Mouse (Mus musculus) thymus, adult 18-20 months (tissue): ENCODE measurements around the gene Rer1.
A peak's percentile ranks its signal among the peaks of the same experiment; 100 is the strongest.

Source experiments
- DNase-seq, 2 experiments: peaks; one replicate each; pipeline ENCODE4 v3.0.0; 2022; ENCODE audit warnings: mixed read lengths in 2 of 2

The Rer1 gene

GRCm38 (mm10) chr4:155086108-155087024, at the start of gene Rer1, which contains the start of gene Morn1:
TSS of gene Rer1 (minus strand) at chr4:155086382.
TSS of gene Morn1 (plus strand) at chr4:155086577.
- DNase-seq: peak; percentile 99

GRCm38 (mm10) chr4:155134686-155135172, 48.5 kb upstream of the Rer1 start:
- no peak for DNase-seq

DNA sequence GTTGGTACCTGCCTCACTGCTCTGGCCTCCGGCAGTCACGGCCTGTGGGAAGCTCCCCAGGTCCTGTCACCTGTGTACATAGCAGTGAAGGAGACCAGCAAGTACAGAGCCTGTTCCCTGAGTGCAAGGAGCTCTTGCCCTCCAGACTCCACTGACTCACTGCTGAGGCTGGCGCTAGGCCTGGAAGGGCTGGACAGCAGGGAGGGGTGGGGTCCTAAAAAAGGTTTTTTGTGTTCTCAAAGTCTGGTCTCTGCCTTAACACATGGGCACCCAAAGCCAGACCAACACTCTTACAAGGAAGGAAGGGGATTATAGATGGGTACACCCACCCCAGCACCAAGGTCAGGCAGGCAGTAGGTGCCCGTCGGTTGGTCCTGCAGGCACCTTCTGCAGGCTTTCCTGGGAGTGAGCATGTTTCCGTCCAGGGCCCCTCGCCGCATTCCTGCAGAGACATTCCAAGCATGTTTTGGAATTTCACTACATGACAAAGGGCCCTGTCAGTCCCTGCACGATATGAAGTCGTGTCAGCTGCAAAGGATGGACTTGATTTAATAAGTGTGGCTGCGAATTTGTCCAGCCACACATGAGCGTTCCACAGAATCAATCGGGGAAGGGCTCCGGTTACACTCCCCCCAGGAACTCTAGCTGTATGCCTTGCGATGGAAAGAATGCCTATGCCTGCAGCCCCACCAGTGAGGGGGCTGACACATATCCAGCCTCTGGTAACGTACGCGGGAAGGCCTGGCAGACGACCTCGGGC, 47.7 kb upstream of the Rer1 start:
- no peak for DNase-seq

DNA sequence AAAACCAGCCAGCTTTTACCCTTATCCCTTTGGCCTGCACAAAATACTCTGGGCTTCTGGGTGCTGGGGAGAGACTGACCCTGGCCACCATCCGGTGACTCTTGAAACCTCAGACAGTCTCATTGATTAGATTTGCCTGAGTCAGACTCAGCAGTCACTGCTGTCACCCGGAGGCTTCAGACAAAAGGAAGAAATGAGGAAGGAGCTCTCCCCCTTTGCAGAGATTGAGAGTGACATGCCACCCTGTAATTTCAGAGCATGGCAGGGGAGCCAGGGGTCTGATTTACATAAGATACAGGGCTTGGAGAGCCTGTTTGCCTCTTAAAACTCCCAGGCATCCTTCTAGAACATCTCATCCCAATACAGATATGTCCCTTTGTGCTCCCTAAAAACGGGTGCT, 47.0 kb upstream of the Rer1 start:
- no peak for DNase-seq

- no peak for DNase-seq
Observed at GRCm38 (mm10) chr4:155130616-155131015, 44.4 kb upstream of the Rer1 start.

GRCm38 (mm10) chr4:155129996-155130395, 43.8 kb upstream of the Rer1 start:
- no peak for DNase-seq

- peak; percentile 46 to 49 for DNase-seq
Observed at GRCm38 (mm10) chr4:155129132-155129917, 43.1 kb upstream of the Rer1 start.

GRCm38 (mm10) chr4:155128411-155128810, 42.2 kb upstream of the Rer1 start:
- DNase-seq: no peak

DNA sequence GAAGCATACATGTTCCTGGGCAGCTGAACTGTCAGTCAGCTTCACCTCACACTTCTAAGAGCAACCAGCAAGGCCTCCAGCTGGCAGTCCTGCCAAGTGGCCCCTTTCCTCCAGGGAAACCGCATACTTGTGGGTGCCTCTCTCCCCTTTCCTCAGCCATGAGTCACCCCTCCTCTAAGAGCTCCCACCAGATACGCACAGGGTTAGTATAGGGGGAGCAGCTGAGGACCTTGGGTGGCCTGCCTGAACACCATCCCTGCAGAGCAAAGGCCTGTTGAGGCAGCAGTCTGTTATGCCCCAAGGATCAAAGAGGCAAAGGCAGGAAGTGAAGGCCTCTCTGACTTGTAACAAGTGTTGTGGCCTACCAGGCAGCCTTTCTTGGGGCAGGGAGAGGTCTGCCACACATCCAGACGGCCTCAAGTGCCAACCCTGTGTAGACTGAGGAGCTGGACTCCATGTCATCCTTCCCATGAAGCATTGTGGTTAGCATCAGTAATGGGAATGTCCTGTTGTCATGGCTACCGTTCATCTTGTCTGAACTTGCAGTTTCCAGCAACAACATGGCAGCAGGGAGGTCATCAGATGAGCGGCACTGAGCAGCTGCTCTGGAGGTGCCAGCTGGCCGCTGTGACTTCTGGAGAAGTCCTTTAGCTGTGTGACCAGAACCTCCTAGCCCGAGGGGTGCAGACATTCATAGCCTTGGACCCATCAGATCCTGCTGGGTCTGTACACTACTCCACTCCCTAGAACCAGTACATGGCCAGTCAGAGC, 40.6 kb upstream of the Rer1 start:
- DNase-seq: peak in 1 of 2 experiments; percentile 29

- no peak for DNase-seq
Observed at GRCm38 (mm10) chr4:155126194-155126593, 40.0 kb upstream of the Rer1 start.

DNA sequence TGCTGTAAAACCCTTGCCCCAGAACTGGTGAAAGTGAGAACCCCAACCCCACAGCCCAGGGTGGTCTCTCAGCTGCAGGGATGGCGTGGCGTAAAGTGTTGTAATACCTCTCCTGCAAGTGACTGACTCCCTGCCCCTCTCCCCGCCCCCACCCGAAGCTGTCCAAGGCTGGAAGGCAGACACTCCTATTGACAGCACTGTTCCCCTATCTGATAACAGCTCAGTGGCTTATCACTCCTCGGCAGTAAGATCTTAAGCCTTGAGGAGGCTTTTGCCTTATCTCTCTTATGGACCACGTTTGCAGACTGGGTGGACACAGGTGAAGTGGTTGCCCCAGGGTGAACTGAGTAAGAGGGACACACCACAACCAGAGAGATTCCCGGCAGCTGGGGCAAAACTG, 39.1 kb upstream of the Rer1 start:
- no peak for DNase-seq

- DNase-seq: no peak
Observed at GRCm38 (mm10) chr4:155123868-155124534, 37.8 kb upstream of the Rer1 start.

- no peak for DNase-seq
Observed at GRCm38 (mm10) chr4:155122444-155123040, 36.4 kb upstream of the Rer1 start.

DNA sequence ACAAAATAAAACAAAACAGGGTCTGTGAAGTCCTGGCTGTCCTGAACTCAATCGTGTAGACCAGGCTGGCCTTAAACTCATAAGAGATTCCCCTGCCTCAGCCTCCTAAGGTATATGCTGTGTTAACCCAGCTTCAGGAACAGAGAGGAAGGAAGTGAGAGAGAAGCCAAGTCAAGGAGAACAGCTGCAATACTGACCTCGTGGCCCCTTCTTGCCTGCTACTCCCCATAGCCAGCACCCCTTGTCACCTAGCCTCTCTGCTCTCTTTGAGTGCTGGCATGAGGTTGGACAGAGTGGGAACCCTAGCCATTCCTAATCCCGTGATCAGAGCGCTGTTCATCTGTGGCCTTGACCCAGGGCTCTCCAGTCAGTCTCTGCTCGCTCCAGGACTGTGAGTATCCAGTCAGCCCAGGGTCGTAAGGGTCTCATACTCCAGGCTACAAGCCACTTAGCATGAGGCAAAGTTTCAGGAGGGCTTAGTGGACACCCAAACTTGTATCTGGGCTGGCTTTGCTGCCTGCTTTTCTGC, 35.8 kb upstream of the Rer1 start:
- no peak for DNase-seq

DNA sequence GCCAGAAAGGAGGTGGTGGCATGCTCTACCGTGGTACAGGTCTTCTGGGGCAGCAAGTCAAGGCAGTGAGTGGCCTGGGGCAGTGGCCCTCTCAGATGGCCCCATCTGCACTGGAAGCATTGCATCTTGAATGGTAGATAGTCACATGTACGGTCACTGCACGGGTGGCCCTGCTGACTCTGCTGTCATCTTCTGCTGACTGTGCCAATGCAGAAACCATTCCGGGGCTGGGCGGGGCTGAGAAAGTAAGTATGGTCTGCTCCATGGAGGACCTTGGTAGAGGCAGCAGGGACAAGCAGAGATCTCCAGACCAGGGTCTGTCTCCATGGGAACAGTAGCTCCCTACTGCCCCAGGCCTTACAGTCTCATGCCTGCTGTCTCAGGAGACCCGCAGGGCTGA, 35.0 kb upstream of the Rer1 start:
- no peak for DNase-seq

GRCm38 (mm10) chr4:155120583-155120982, 34.4 kb upstream of the Rer1 start:
- DNase-seq: no peak

DNA sequence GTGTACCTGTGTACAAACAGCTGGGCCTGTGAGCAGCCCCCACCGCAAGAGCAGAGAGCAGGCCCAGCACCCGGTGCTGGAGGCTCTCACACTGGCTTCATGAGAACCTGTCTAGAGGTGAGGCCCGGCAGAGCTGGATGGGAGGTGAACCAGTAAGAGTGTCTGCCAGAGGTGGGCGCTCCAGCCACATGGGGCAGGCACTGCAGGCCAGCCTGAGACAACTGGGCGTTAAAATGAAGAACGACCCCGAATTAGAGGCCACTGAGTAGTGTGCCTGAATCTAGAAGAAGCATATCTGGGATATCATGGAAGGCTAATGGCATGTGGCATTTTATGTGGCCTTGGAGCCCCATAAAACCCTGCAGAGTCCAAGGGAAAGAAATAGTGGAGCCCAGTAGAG, 33.9 kb upstream of the Rer1 start:
- DNase-seq: no peak

DNA sequence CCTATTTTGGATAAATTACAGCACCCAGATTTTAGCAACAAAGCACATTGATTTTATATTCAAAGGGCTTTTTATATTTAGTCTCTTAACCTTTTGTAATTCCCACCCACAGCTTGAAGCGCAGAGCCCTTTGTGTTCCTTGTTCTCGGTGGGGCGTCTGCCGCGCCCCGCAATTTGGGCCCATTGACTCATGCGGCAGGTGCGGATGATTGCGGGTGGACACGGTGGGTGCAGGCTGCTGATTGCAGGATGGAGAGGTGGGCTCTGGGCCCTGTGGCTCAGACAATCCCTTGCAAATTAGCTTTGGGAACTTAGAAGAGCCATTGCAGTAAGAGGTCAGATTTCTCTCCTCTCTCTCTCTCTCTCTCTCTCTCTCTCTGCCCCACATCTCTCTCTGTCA, 32.1 kb upstream of the Rer1 start:
- no peak for DNase-seq

- no peak for DNase-seq
Observed at GRCm38 (mm10) chr4:155117396-155117978, 31.3 kb upstream of the Rer1 start.

- no peak for DNase-seq
Observed at GRCm38 (mm10) chr4:155116607-155117006, 30.4 kb upstream of the Rer1 start.
